Mouse (Mus musculus) megakaryocyte, embryonic 14.5 days (primary cell): Measurements from ENCODE around the gene Gm3460. TPM values are rescaled to one million over a fixed set of nuclear protein-coding genes. Genes with fewer than 3 reads are reported as not detected.
"Not testable (repeated sequence)": the region's sequence is repeated elsewhere in the genome, so short reads cannot be mapped to it uniquely, and the experiment has no call there.

Experiments
- H3K27me3 ChIP-seq: replicated peaks from 2 replicates; pipeline ENCODE3; 2012; ENCODE audit warnings: inconsistent platforms
- H3K36me3 ChIP-seq: replicated peaks from 2 replicates; pipeline ENCODE3; 2012; ENCODE audit warnings: low read length, inconsistent platforms, mixed read lengths
- H3K4me1 ChIP-seq: 2 replicates; pipeline ENCODE4 v1.6.1; 2012; ENCODE audit warnings: inconsistent platforms
- H3K4me3 ChIP-seq: replicated peaks from 2 replicates; pipeline ENCODE3; 2012; ENCODE audit warnings: moderate library complexity, mild to moderate bottlenecking, inconsistent platforms
- H3K9me3 ChIP-seq: 2 replicates; pipeline ENCODE4 v1.6.1; 2012; ENCODE audit warnings: inconsistent platforms
- polyA plus RNA-seq: library from polyadenylated mRNA; stranded (reverse); fragments of >175 nt; gene quantifications from 2 replicates; pipeline ENCODE4 v1.2.3, GENCODE M21; 2012; ENCODE audit warnings: low replicate concordance; ENCODE audit not compliant: insufficient read depth

Gm3460 gene
- polyA plus RNA-seq = not detected in 2 replicates

GRCm38 (mm10) chr14:6622318-6622717 lies at the start of gene Gm3460:
Gm3460 (minus strand) TSS chr14:6622418.
- H3K4me3 ChIP-seq, H3K9me3 ChIP-seq, H3K36me3 ChIP-seq, H3K4me1 ChIP-seq, H3K27me3 ChIP-seq: not testable (repeated sequence)

- H3K36me3 ChIP-seq, H3K9me3 ChIP-seq, H3K4me1 ChIP-seq, H3K27me3 ChIP-seq, H3K4me3 ChIP-seq: not testable (repeated sequence)
Observed at GRCm38 (mm10) chr14:6606436-6606835, 15.8 kb downstream of the Gm3460 start.

GRCm38 (mm10) chr14:6605004-6605403 lies 17.2 kb downstream of the Gm3460 start:
- not testable (repeated sequence) for H3K27me3 ChIP-seq, H3K36me3 ChIP-seq, H3K9me3 ChIP-seq, H3K4me1 ChIP-seq, H3K4me3 ChIP-seq

GRCm38 (mm10) chr14:6604551-6604950 lies 17.7 kb downstream of the Gm3460 start:
- not testable (repeated sequence) for H3K4me3 ChIP-seq, H3K4me1 ChIP-seq, H3K9me3 ChIP-seq

GRCm38 (mm10) chr14:6590513-6590912 lies 31.7 kb downstream of the Gm3460 start, which contains the start of gene Gm3629:
Gm3629 (minus strand) TSS chr14:6590613.
- H3K9me3 ChIP-seq, H3K36me3 ChIP-seq, H3K4me1 ChIP-seq, H3K4me3 ChIP-seq, H3K27me3 ChIP-seq: not testable (repeated sequence)

More at GRCm38 (mm10) chr14:6604551-6604950, 17.7 kb downstream of the Gm3460 start:
- not testable (repeated sequence) for H3K27me3 ChIP-seq, H3K36me3 ChIP-seq

Other genes starting within 250 kb of the Gm3460 start
- not detected in 2 replicates for gene Gm16440, start 232.1 kb downstream of the Gm3460 start, polyA plus RNA-seq
- not detected in 2 replicates for gene Gm3591, start 209.9 kb downstream of the Gm3460 start, polyA plus RNA-seq
- not detected in 2 replicates for gene Gm3594, start 177.8 kb downstream of the Gm3460 start, polyA plus RNA-seq
- gene Gm8356, start 85.1 kb downstream of the Gm3460 start, polyA plus RNA-seq = not detected in 2 replicates
- gene Gm3629, start 31.8 kb downstream of the Gm3460 start, polyA plus RNA-seq = not detected in 2 replicates
- not detected in 2 replicates for gene Gm10251, start 61.8 kb upstream of the Gm3460 start, polyA plus RNA-seq
- not detected in 2 replicates for gene Gm8050, start 97.8 kb upstream of the Gm3460 start, polyA plus RNA-seq
- not detected in 2 replicates for gene Gm3636, start 119.9 kb upstream of the Gm3460 start, polyA plus RNA-seq
- not detected in 2 replicates for gene Gm8362, start 152.0 kb upstream of the Gm3460 start, polyA plus RNA-seq
- gene Gm3642, start 217.9 kb upstream of the Gm3460 start, polyA plus RNA-seq = not detected in 2 replicates